9 mouse cellular contexts compared by ENCODE assay signal in genomic region chr5:8894641-8895490, GRCm38 (mm10). TPM values are rescaled to one million over a fixed set of nuclear protein-coding genes. Genes with fewer than 3 reads are reported as not detected.
DNase-seq lines count a peak whose midpoint lies in the region; ATAC-seq and TF ChIP-seq lines count a peak whose summit lies in the region.
"Had no signal": no experiment of that assay in that cellular context is flagged by ENCODE, and none has a peak within 500 bp of the region (broad histone marks: within the 10 kb centered on the region; RNA-seq: fewer than 3 reads in every experiment).

No protein-coding gene starts in this region.

- 70% methylated on average over 15 of the region's 15 CpGs for WGBS in forebrain, embryonic 13.5 days
- 74% methylated on average over 15 of the region's 15 CpGs for WGBS in forebrain, embryonic 15.5 days
- whole genome bisulfite sequencing in midbrain, postnatal 0 days = 81% methylated on average over 15 of the region's 15 CpGs
- WGBS in midbrain, embryonic 16.5 days = 70% methylated on average over 15 of the region's 15 CpGs
- WGBS in liver, embryonic 12.5 days (ENCODE audit: insufficient replicate concordance) = 18% methylated on average over 15 of the region's 15 CpGs

- 0 out of 2 replicates have a peak, but pooled peaks cover 2% of the 10 kb centered on the region for H3K9me3 ChIP-seq in forebrain, embryonic 13.5 days (replicated peaks)
- no peaks in the 10 kb centered on the region for H3K9me3 ChIP-seq in forebrain, embryonic 15.5 days
- H3K9me3 ChIP-seq in midbrain, postnatal 0 days (ENCODE audit: low read length) = no peaks in the 10 kb centered on the region
- no peaks in the 10 kb centered on the region; the same call in 1 of the 2 replicates for H3K9me3 ChIP-seq in midbrain, embryonic 16.5 days (replicated peaks; ENCODE audit: control insufficient read depth, low read length, poor library complexity, severe bottlenecking)
- no peaks in the 10 kb centered on the region for H3K9me3 ChIP-seq in liver, embryonic 12.5 days (replicated peaks)

- H3K27me3 ChIP-seq in forebrain, embryonic 13.5 days = peaks cover 13% of the 10 kb centered on the region; the same call in 1 of the 2 replicates
- no peaks in the 10 kb centered on the region for H3K27me3 ChIP-seq in forebrain, embryonic 15.5 days
- H3K27me3 ChIP-seq in midbrain, postnatal 0 days (ENCODE audit: insufficient read depth, low read length) = no peaks in the 10 kb centered on the region
- H3K27me3 ChIP-seq in midbrain, embryonic 16.5 days (ENCODE audit: control insufficient read depth, insufficient read depth, low read depth, low read length) = no peaks in the 10 kb centered on the region
- H3K27me3 ChIP-seq in liver, embryonic 12.5 days (replicated peaks) = no peaks in the 10 kb centered on the region

- peaks cover 16% of the 10 kb centered on the region for H3K4me1 ChIP-seq in forebrain, embryonic 13.5 days
- peaks cover 8% of the 10 kb centered on the region for H3K4me1 ChIP-seq in forebrain, embryonic 15.5 days
- no peaks in the 10 kb centered on the region for H3K4me1 ChIP-seq in midbrain, postnatal 0 days (ENCODE audit: insufficient read depth, low read length)
- H3K4me1 ChIP-seq in midbrain, embryonic 16.5 days (ENCODE audit: control insufficient read depth, insufficient read depth, low read length) = peaks cover 11% of the 10 kb centered on the region
- peaks cover 52% of the 10 kb centered on the region for H3K4me1 ChIP-seq in liver, embryonic 12.5 days

- H3K4me2 ChIP-seq in forebrain, embryonic 13.5 days = 0 out of 2 replicates have a peak overlapping the region, but pooled peaks have one; percentile 86
- H3K4me2 ChIP-seq in forebrain, embryonic 15.5 days (replicated peaks) = no peak overlapping the region
- peak overlapping the region; percentile 96; the same call in 1 of the 2 replicates for H3K4me2 ChIP-seq in midbrain, postnatal 0 days (ENCODE audit: low read depth, low read length, poor library complexity, severe bottlenecking)
- no peak overlapping the region for H3K4me2 ChIP-seq in midbrain, embryonic 16.5 days (ENCODE audit: low read length)
- peak overlapping the region; percentile 74 for H3K4me2 ChIP-seq in liver, embryonic 12.5 days

- H3K4me3 ChIP-seq in forebrain, embryonic 13.5 days = no peak overlapping the region
- no peak overlapping the region for H3K4me3 ChIP-seq in forebrain, embryonic 15.5 days
- no peak overlapping the region for H3K4me3 ChIP-seq in midbrain, postnatal 0 days (ENCODE audit: low read depth, low read length)
- no peak overlapping the region for H3K4me3 ChIP-seq in midbrain, embryonic 16.5 days (ENCODE audit: low read depth, low read length)
- peak overlapping the region; percentile 80 for H3K4me3 ChIP-seq in liver, embryonic 12.5 days

- TF ChIP-seq CTCF in midbrain, postnatal 0 days (IDR thresholded peaks at IDR 0.05) = no peak

- DNase-seq in midbrain, postnatal 0 days (ENCODE audit: low spot score) = no peak
- DNase-seq in spleen, postnatal 36 days (ENCODE audit: low spot score in 2 of 2) = peak; percentile 49 to 63
- DNase-seq in layer of hippocampus, adult 9-10 months (ENCODE audit: low spot score) = no peak
- DNase-seq in frontal cortex, adult 2 months (ENCODE audit: extremely low spot score in 1 of 2, low spot score in 1 of 2) = no peak
- DNase-seq: lung, adult 2 months had no signal

- no peak overlapping the region for H3K9ac ChIP-seq in forebrain, embryonic 13.5 days
- no peak overlapping the region for H3K9ac ChIP-seq in forebrain, embryonic 15.5 days (replicated peaks)
- no peak overlapping the region for H3K9ac ChIP-seq in midbrain, postnatal 0 days (replicated peaks; ENCODE audit: low read length, poor library complexity, severe bottlenecking)
- H3K9ac ChIP-seq in midbrain, embryonic 16.5 days (ENCODE audit: low read depth, low read length) = no peak overlapping the region
- peak overlapping the region; percentile 92 for H3K9ac ChIP-seq in liver, embryonic 12.5 days

- no peak for ATAC-seq in forebrain, embryonic 13.5 days
- ATAC-seq in forebrain, embryonic 15.5 days (replicated peaks) = no peak
- no peak for ATAC-seq in midbrain, postnatal 0 days (ENCODE audit: low FRiP score)
- no peak for ATAC-seq in midbrain, embryonic 16.5 days
- ATAC-seq in liver, embryonic 12.5 days = peak; percentile 78

- no peak overlapping the region for H3K27ac ChIP-seq in forebrain, embryonic 13.5 days
- no peak overlapping the region for H3K27ac ChIP-seq in forebrain, embryonic 15.5 days (replicated peaks)
- H3K27ac ChIP-seq in midbrain, postnatal 0 days (ENCODE audit: low read depth, low read length) = no peak overlapping the region
- no peak overlapping the region for H3K27ac ChIP-seq in midbrain, embryonic 16.5 days (ENCODE audit: low read length)
- H3K27ac ChIP-seq in liver, embryonic 12.5 days = peak overlapping the region; percentile 98

- H3K36me3 ChIP-seq in forebrain, embryonic 13.5 days (ENCODE audit: poor library complexity, severe bottlenecking) = no peaks in the 10 kb centered on the region
- H3K36me3 ChIP-seq in forebrain, embryonic 15.5 days = no peaks in the 10 kb centered on the region
- no peaks in the 10 kb centered on the region for H3K36me3 ChIP-seq in midbrain, postnatal 0 days (ENCODE audit: insufficient read depth, low read length)
- H3K36me3 ChIP-seq in midbrain, embryonic 16.5 days (ENCODE audit: control insufficient read depth, insufficient read depth, low read length) = no peaks in the 10 kb centered on the region
- peaks cover 30% of the 10 kb centered on the region for H3K36me3 ChIP-seq in liver, embryonic 12.5 days

RNA-seq across cellular contexts. Expression of gene Abcb4, which starts 1.3 kb away (rescaled TPM):
- polyA plus RNA-seq in forebrain, embryonic 13.5 days (2015; fragmentation: Nextera tagmentation; extraction: Ambion mirVana) = 0.45 and 0.96 TPM in 2 replicates
- polyA plus RNA-seq in forebrain, embryonic 15.5 days (2015; fragmentation: Nextera tagmentation; extraction: Ambion mirVana) = 0.66 and 0.85 TPM in 2 replicates
- 0.85 and 1.5 TPM in 2 replicates for total RNA-seq in midbrain, postnatal 0 days (2014; rRNA removed)
- 0.77 and 1.2 TPM in 2 replicates for polyA plus RNA-seq in midbrain, postnatal 0 days (2015; fragmentation: Nextera tagmentation; extraction: Ambion mirVana)
- polyA plus RNA-seq in midbrain, embryonic 16.5 days (2015; fragmentation: Nextera tagmentation; extraction: Ambion mirVana) = 0.30 and 0.67 TPM in 2 replicates
- polyA plus RNA-seq in liver, embryonic 12.5 days (2016; fragmentation: Nextera tagmentation; extraction: Ambion mirVana) = 37.8 and 40.1 TPM in 2 replicates
- polyA plus RNA-seq in frontal cortex, adult 2 months (2012; rRNA removed) = 4.3 and 5.2 TPM in 2 replicates

Comparison
In these comparisons a context has a peak if more than half of its experiments do, and no peak if none do; other contexts are left out.
1. H3K4me2 ChIP-seq: peak in forebrain, embryonic 13.5 days (single experiment), midbrain, postnatal 0 days (single experiment) and liver, embryonic 12.5 days (single experiment); none in forebrain, embryonic 15.5 days (single experiment) and midbrain, embryonic 16.5 days (single experiment).
2. DNase-seq: peak in spleen, postnatal 36 days (2 of 2); none in midbrain, postnatal 0 days (single experiment), layer of hippocampus, adult 9-10 months (single experiment) and frontal cortex, adult 2 months (0 of 2).